Mouse (Mus musculus) heart, embryonic 12.5 days (tissue): ENCODE data around the gene Pax3. TPM values are rescaled to one million over a fixed set of nuclear protein-coding genes. Genes with fewer than 3 reads are reported as not detected.
A peak's percentile ranks its signal among the peaks of the same experiment; 100 is the strongest.

Experiments
- ATAC-seq: fragments of 200-750 bp; cut with Nextera tagmentation; 2 replicates; pipeline ENCODE4 v1.8.0; 2017; ENCODE audit warnings: moderate TSS enrichment, moderate library complexity; ENCODE audit not compliant: insufficient number of reproducible peaks, low FRiP score
- H3K27ac ChIP-seq: fragments of 300-500 bp; sonication (generic); 2 replicates; pipeline ENCODE4 v1.5.1; 2016; ENCODE audit warnings: mild to moderate bottlenecking, moderate library complexity; ENCODE audit not compliant: poor library complexity, severe bottlenecking
- H3K27me3 ChIP-seq: fragments of 300-500 bp; sonication (generic); replicated peaks from 2 replicates; pipeline ENCODE4 v1.6.1; 2016; ENCODE audit warnings: mild to moderate bottlenecking, moderate library complexity
- H3K36me3 ChIP-seq: fragments of 300-500 bp; sonication (generic); 2 replicates; pipeline ENCODE4 v1.6.1; 2016; ENCODE audit warnings: mild to moderate bottlenecking, moderate library complexity
- H3K4me1 ChIP-seq: fragments of 300-500 bp; sonication (generic); replicated peaks from 2 replicates; pipeline ENCODE4 v1.6.1; 2016; ENCODE audit warnings: mild to moderate bottlenecking
- H3K4me2 ChIP-seq: fragments of 300-500 bp; sonication (generic); 2 replicates; pipeline ENCODE4 v1.6.1; 2016; ENCODE audit warnings: mild to moderate bottlenecking, moderate library complexity
- H3K4me3 ChIP-seq: fragments of 300-500 bp; sonication (generic); 2 replicates; pipeline ENCODE4 v1.5.1; 2016; ENCODE audit warnings: mild to moderate bottlenecking
- H3K9ac ChIP-seq: fragments of 300-500 bp; sonication (generic); 2 replicates; pipeline ENCODE4 v1.6.1; 2016; ENCODE audit warnings: mild to moderate bottlenecking, moderate library complexity
- H3K9me3 ChIP-seq: fragments of 300-500 bp; sonication (generic); replicated peaks from 2 replicates; pipeline ENCODE4 v1.6.1; 2016; ENCODE audit warnings: mild to moderate bottlenecking, moderate library complexity
- WGBS: fragments of 180-500 bp; shearing (Covaris S2); methylation state at CpG from one replicate; pipeline ENCODE4 v1.1.7; 2016; 5-methylcytosine and 5-hydroxymethylcytosine counted together
- polyA plus RNA-seq: library from polyadenylated mRNA; unstranded; fragments of >200 nt; fragmentation: Nextera tagmentation; extraction: Ambion mirVana; gene quantifications from 2 replicates; pipeline ENCODE4 v1.2.1, GENCODE M21; 2016

Pax3 gene
- polyA plus RNA-seq, 1 experiment from 2014 or later = 0.10 TPM

GRCm38 (mm10) chr1:78210568-78210967 is 13.6 kb upstream of the Pax3 start:
- ATAC-seq = no peak
- H3K9ac ChIP-seq = no peak overlapping the region
- peaks cover 95% of the 10 kb centered on the region for H3K27me3 ChIP-seq
- no peak overlapping the region for H3K4me2 ChIP-seq
- H3K36me3 ChIP-seq = no peaks in the 10 kb centered on the region
- no peak overlapping the region for H3K4me3 ChIP-seq
- no peaks in the 10 kb centered on the region for H3K4me1 ChIP-seq
- H3K9me3 ChIP-seq = no peaks in the 10 kb centered on the region
- whole genome bisulfite sequencing = 2% methylated on average over 15 of the region's 15 CpGs
- H3K27ac ChIP-seq = no peak overlapping the region

GRCm38 (mm10) chr1:78208281-78208814 is 11.4 kb upstream of the Pax3 start:
- Histone ChIP-seq H3K36me3 (no peaks in the 10 kb centered on the region), H3K4me3 (no peak overlapping the region), H3K4me1 (peaks cover 8% of the 10 kb centered on the region; the same call in 1 of the 2 replicates), H3K27me3 (peaks cover 97% of the 10 kb centered on the region), H3K27ac (no peak overlapping the region), H3K4me2 (no peak overlapping the region), H3K9ac (no peak overlapping the region), H3K9me3 (no peaks in the 10 kb centered on the region)
- ATAC-seq = no peak
- 3% methylated on average over 9 of the region's 9 CpGs for WGBS

- Histone ChIP-seq H3K4me2 (peak overlapping the region; percentile 81), H3K9me3 (no peaks in the 10 kb centered on the region), H3K27me3 (peaks cover 89% of the 10 kb centered on the region), H3K36me3 (no peaks in the 10 kb centered on the region), H3K4me1 (peaks cover 13% of the 10 kb centered on the region; the same call in 1 of the 2 replicates), H3K4me3 (peak overlapping the region; percentile 54), H3K27ac (no peak overlapping the region), H3K9ac (no peak overlapping the region)
- 14% methylated on average over 4 of the region's 4 CpGs for WGBS
- no peak for ATAC-seq
Measured at GRCm38 (mm10) chr1:78204341-78204740, 7.4 kb upstream of the Pax3 start.

- Histone ChIP-seq H3K9ac (peak overlapping the region; percentile 25; the same call in 1 of the 2 replicates), H3K4me3 (peak overlapping the region; percentile 54), H3K9me3 (no peaks in the 10 kb centered on the region), H3K4me2 (peak overlapping the region; percentile 81), H3K4me1 (peaks cover 13% of the 10 kb centered on the region; the same call in 1 of the 2 replicates), H3K27ac (no peak overlapping the region), H3K36me3 (no peaks in the 10 kb centered on the region), H3K27me3 (peaks cover 89% of the 10 kb centered on the region)
- under 1% methylated on average over 33 of the region's 33 CpGs for WGBS
- ATAC-seq = no peak
Measured at GRCm38 (mm10) chr1:78203622-78204211, 6.8 kb upstream of the Pax3 start.

GRCm38 (mm10) chr1:78203086-78203614 is 6.2 kb upstream of the Pax3 start:
- no peaks in the 10 kb centered on the region for H3K36me3 ChIP-seq
- no peak for ATAC-seq
- 3% methylated on average over 14 of the region's 14 CpGs for WGBS
- H3K9me3 ChIP-seq = no peaks in the 10 kb centered on the region
- peaks cover 13% of the 10 kb centered on the region; the same call in 1 of the 2 replicates for H3K4me1 ChIP-seq
- peak overlapping the region; percentile 54 for H3K4me3 ChIP-seq
- peak overlapping the region; percentile 81 for H3K4me2 ChIP-seq
- no peak overlapping the region for H3K27ac ChIP-seq
- H3K9ac ChIP-seq = no peak overlapping the region
- peaks cover 89% of the 10 kb centered on the region for H3K27me3 ChIP-seq

GRCm38 (mm10) chr1:78202466-78203085 is 5.6 kb upstream of the Pax3 start:
- Histone ChIP-seq H3K4me1 (peaks cover 13% of the 10 kb centered on the region; the same call in 1 of the 2 replicates), H3K4me2 (no peak overlapping the region), H3K4me3 (no peak overlapping the region), H3K27me3 (peaks cover 89% of the 10 kb centered on the region), H3K9ac (no peak overlapping the region), H3K36me3 (no peaks in the 10 kb centered on the region), H3K9me3 (no peaks in the 10 kb centered on the region), H3K27ac (no peak overlapping the region)
- no peak for ATAC-seq
- 2% methylated on average over 23 of the region's 23 CpGs for WGBS

GRCm38 (mm10) chr1:78201251-78202010 is 4.5 kb upstream of the Pax3 start:
- Histone ChIP-seq H3K4me1 (peaks cover 21% of the 10 kb centered on the region), H3K27ac (no peak overlapping the region), H3K27me3 (peaks cover 89% of the 10 kb centered on the region), H3K4me3 (no peak overlapping the region), H3K9me3 (no peaks in the 10 kb centered on the region), H3K9ac (no peak overlapping the region), H3K4me2 (no peak overlapping the region), H3K36me3 (no peaks in the 10 kb centered on the region)
- WGBS = under 1% methylated on average over 28 of the region's 28 CpGs
- ATAC-seq = no peak

- Histone ChIP-seq H3K9ac (no peak overlapping the region), H3K4me1 (peaks cover 26% of the 10 kb centered on the region), H3K36me3 (no peaks in the 10 kb centered on the region), H3K27me3 (peaks cover 87% of the 10 kb centered on the region), H3K27ac (no peak overlapping the region), H3K4me3 (no peak overlapping the region), H3K4me2 (no peak overlapping the region), H3K9me3 (no peaks in the 10 kb centered on the region)
- no peak for ATAC-seq
- WGBS = under 1% methylated on average over 15 of the region's 15 CpGs
Measured at GRCm38 (mm10) chr1:78200191-78200590, 3.3 kb upstream of the Pax3 start.

- H3K27me3 ChIP-seq = peaks cover 87% of the 10 kb centered on the region
- no peaks in the 10 kb centered on the region for H3K9me3 ChIP-seq
- WGBS = 2% methylated on average over 9 of the region's 9 CpGs
- no peak for ATAC-seq
- H3K4me2 ChIP-seq = no peak overlapping the region
- H3K36me3 ChIP-seq = no peaks in the 10 kb centered on the region
- H3K9ac ChIP-seq = no peak overlapping the region
- no peak overlapping the region for H3K4me3 ChIP-seq
- H3K27ac ChIP-seq = no peak overlapping the region
- H3K4me1 ChIP-seq = peaks cover 26% of the 10 kb centered on the region
Measured at GRCm38 (mm10) chr1:78199221-78199620, 2.3 kb upstream of the Pax3 start.

GRCm38 (mm10) chr1:78198319-78198940 is 1.5 kb upstream of the Pax3 start:
- ATAC-seq = no peak
- no peak overlapping the region for H3K4me2 ChIP-seq

More at GRCm38 (mm10) chr1:78198319-78198940, 1.5 kb upstream of the Pax3 start:
- peaks cover 19% of the 10 kb centered on the region for H3K4me1 ChIP-seq
- no peak overlapping the region for H3K4me3 ChIP-seq
- H3K9ac ChIP-seq = no peak overlapping the region
- peaks cover 85% of the 10 kb centered on the region for H3K27me3 ChIP-seq
- WGBS = 1% methylated on average over 9 of the region's 9 CpGs
- no peaks in the 10 kb centered on the region for H3K36me3 ChIP-seq
- no peaks in the 10 kb centered on the region for H3K9me3 ChIP-seq
- H3K27ac ChIP-seq = no peak overlapping the region
